In the genomic region with DNA sequence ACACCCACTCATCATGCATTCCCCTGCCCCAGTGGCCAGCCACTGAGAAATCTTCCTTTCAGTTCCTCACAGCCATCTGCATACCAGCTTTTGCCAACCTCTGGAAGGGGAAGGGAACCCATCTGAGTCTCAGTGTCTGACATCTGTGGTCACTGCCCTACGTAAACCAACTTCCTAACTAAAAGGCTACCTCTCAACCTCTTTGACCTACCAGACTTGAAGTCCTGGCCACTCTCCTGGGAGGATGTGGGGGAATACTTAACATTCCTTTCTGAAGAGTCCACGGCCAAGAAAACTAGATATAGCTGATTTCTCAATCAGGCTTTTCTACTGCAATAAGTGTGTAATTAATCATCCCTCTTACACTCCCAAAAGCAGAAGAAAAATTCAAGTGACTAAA, we compare ENCODE assay signal across 16 mouse cellular contexts. TPM values are rescaled to one million over a fixed set of nuclear protein-coding genes. Genes with fewer than 3 reads are reported as not detected.
DNase-seq lines count a peak whose midpoint lies in the region; ATAC-seq lines count a peak whose summit lies in the region.
"Had no signal": no experiment of that assay in that cellular context is flagged by ENCODE, and none has a peak within 500 bp of the region (broad histone marks: within the 10 kb centered on the region; RNA-seq: fewer than 3 reads in every experiment).

No protein-coding gene starts in this region.

- peak; percentile 30 to 39 for DNase-seq in heart, adult 9 months (ENCODE audit: low spot score in 2 of 2)
- DNase-seq in heart, adult 8-10 months (ENCODE audit: low spot score) = no peak
- DNase-seq in 3134 (ENCODE audit: extremely low read depth, insufficient read length, low spot score) = peak; percentile 75
- peak; percentile 29 for DNase-seq in A20 (ENCODE audit: low read depth, low spot score)
- no peak for DNase-seq in frontal cortex, postnatal 25 days (ENCODE audit: low spot score in 2 of 2)
- DNase-seq in kidney, adult 8-10 months = no peak
- DNase-seq: cerebellum, adult 2 months; thymus, postnatal 36 days had no signal

- no peaks in the 10 kb centered on the region for H3K9me3 ChIP-seq in forebrain, embryonic 16.5 days (ENCODE audit: control insufficient read depth, low read length)
- H3K9me3 ChIP-seq: limb, embryonic 13.5 days; liver, embryonic 15.5 days had no signal

- no peak overlapping the region for H3K27ac ChIP-seq in forebrain, embryonic 16.5 days (ENCODE audit: low read length)
- H3K27ac ChIP-seq: layer of hippocampus, adult 2 months; left cerebral cortex, adult 2 months; limb, embryonic 13.5 days; liver, embryonic 15.5 days had no signal

- 81% methylated on average over 2 of the region's 2 CpGs for WGBS in forebrain, embryonic 16.5 days

- no peaks in the 10 kb centered on the region for H3K36me3 ChIP-seq in forebrain, embryonic 16.5 days (ENCODE audit: control insufficient read depth, insufficient read depth)
- H3K36me3 ChIP-seq: limb, embryonic 13.5 days; liver, embryonic 15.5 days had no signal

- H3K4me3 ChIP-seq in forebrain, embryonic 16.5 days (replicated peaks; ENCODE audit: low read length) = no peak overlapping the region
- H3K4me3 ChIP-seq: layer of hippocampus, adult 2 months; left cerebral cortex, adult 2 months; limb, embryonic 13.5 days; liver, embryonic 15.5 days had no signal

- H3K4me1 ChIP-seq in forebrain, embryonic 16.5 days (replicated peaks; ENCODE audit: control insufficient read depth, insufficient read depth, low read length) = no peaks in the 10 kb centered on the region
- H3K4me1 ChIP-seq: limb, embryonic 13.5 days had no signal

- no peak overlapping the region for H3K9ac ChIP-seq in forebrain, embryonic 16.5 days (replicated peaks; ENCODE audit: low read depth, low read length)
- H3K9ac ChIP-seq: limb, embryonic 13.5 days; liver, embryonic 15.5 days had no signal

- no peak overlapping the region for H3K4me2 ChIP-seq in forebrain, embryonic 16.5 days (ENCODE audit: low read length)
- H3K4me2 ChIP-seq: limb, embryonic 13.5 days; liver, embryonic 15.5 days had no signal

- peak; percentile 97 for ATAC-seq in granulocyte monocyte progenitor cell, adult 5-6 weeks (replicated peaks; ENCODE audit: poor library complexity, severe bottlenecking)
- ATAC-seq in forebrain, embryonic 16.5 days = no peak
- ATAC-seq: forebrain, embryonic 14.5 days had no signal

- H3K27me3 ChIP-seq in forebrain, embryonic 16.5 days (replicated peaks; ENCODE audit: control insufficient read depth, insufficient read depth, low read length) = no peaks in the 10 kb centered on the region
- H3K27me3 ChIP-seq: limb, embryonic 13.5 days; liver, embryonic 15.5 days had no signal

RNA-seq across cellular contexts. Expression of a gene that starts 9.8 kb away (rescaled TPM):
- 10 to 100 TPM; 76.2 to 87.9 (median 83.4) TPM for total RNA-seq in heart, adult 8-10 months (2022)
- 81.6 and 100 TPM in 2 replicates for total RNA-seq in granulocyte monocyte progenitor cell, adult 5-6 weeks (2014; fragmentation: Nextera tagmentation)
- 67.8 and 68.2 TPM in 2 replicates for total RNA-seq in granulocyte monocyte progenitor cell, adult 5-6 weeks (2017)
- polyA plus RNA-seq in forebrain, embryonic 16.5 days (2015; fragmentation: Nextera tagmentation; extraction: Ambion mirVana) = 110 and 117 TPM in 2 replicates

RNA-seq across cellular contexts. Expression of a gene that starts 54.1 kb away (rescaled TPM):
- total RNA-seq in heart, adult 8-10 months (2022) = 10 to 100 TPM; 43.5 to 56.6 (median 51.5) TPM
- 6.4 and 7.2 TPM in 2 replicates for total RNA-seq in granulocyte monocyte progenitor cell, adult 5-6 weeks (2014; fragmentation: Nextera tagmentation)
- total RNA-seq in granulocyte monocyte progenitor cell, adult 5-6 weeks (2017) = 2.1 and 2.9 TPM in 2 replicates
- 7.3 and 8.1 TPM in 2 replicates for polyA plus RNA-seq in forebrain, embryonic 16.5 days (2015; fragmentation: Nextera tagmentation; extraction: Ambion mirVana)
- total RNA-seq: megakaryocyte-erythroid progenitor cell, adult 5-6 weeks had no signal

Comparison
In these comparisons a context has a peak if more than half of its experiments do, and no peak if none do; other contexts are left out.
1. DNase-seq: peak in heart, adult 9 months (2 of 2), 3134 (single experiment) and A20 (single experiment); none in heart, adult 8-10 months (single experiment), frontal cortex, postnatal 25 days (0 of 2) and kidney, adult 8-10 months (0 of 2).
2. RNA of a gene that starts 54.1 kb away (total RNA-seq): 43.5 to 56.6 TPM in heart, adult 8-10 months; 2.1 to 7.2 TPM in granulocyte monocyte progenitor cell, adult 5-6 weeks; every median in the first group is over 4 times any median in the second.